Mouse (Mus musculus) kidney, adult 2 months (tissue): ENCODE results near the gene Smim14.

Experiments
- CTCF ChIP-seq: fragments of 200-500 bp; conservative IDR thresholded peaks from 2 replicates; pipeline ENCODE4 v1.5.1; 2011; ENCODE audit warnings: low read depth, mild to moderate bottlenecking, control low read depth, low read length, moderate library complexity, mixed read lengths; ENCODE audit not compliant: insufficient read depth, insufficient read length
- POLR2A ChIP-seq: fragments of 200-500 bp; IDR thresholded peaks from one replicate; pipeline ENCODE4 v1.6.1; 2011; ENCODE audit warnings: low read depth, low read length, control low read depth

GRCm38 (mm10) chr5:65460361-65460760 lies 76.6 kb downstream of the Smim14 start:
- TF ChIP-seq POLR2A (no peak), CTCF (no peak)
